Mouse (Mus musculus) neural tube, embryonic 14.5 days (tissue): ENCODE measurements at regions not wholly inside any gene's neighbourhood (a gene's known extent, or its start where the extent isn't known, plus 50 kb on each side); places are given as distances from the start of the nearest gene placed in this dataset. TPM values are rescaled to one million over a fixed set of nuclear protein-coding genes. Genes with fewer than 3 reads are reported as not detected.

Source experiments
- ATAC-seq: fragments of 200-750 bp; cut with Nextera tagmentation; 2 replicates; pipeline ENCODE4 v1.8.0; 2017; ENCODE audit warnings: low read depth, mild to moderate bottlenecking, moderate TSS enrichment, moderate library complexity
- H3K27ac ChIP-seq: fragments of 300-500 bp; sonication (generic); 2 replicates; pipeline ENCODE4 v1.5.1; 2014; ENCODE audit warnings: low read depth, mild to moderate bottlenecking, control low read depth, low read length, moderate library complexity, mixed read lengths
- H3K27me3 ChIP-seq: fragments of 300-500 bp; sonication (generic); 2 replicates; pipeline ENCODE4 v1.6.1; 2014; ENCODE audit warnings: low read length; ENCODE audit not compliant: control insufficient read depth, insufficient read depth
- H3K36me3 ChIP-seq: fragments of 300-500 bp; sonication (generic); 2 replicates; pipeline ENCODE4 v1.6.1; 2014; ENCODE audit warnings: low read length, mixed read lengths; ENCODE audit not compliant: control insufficient read depth, insufficient read depth
- H3K4me1 ChIP-seq: fragments of 300-500 bp; sonication (generic); 2 replicates; pipeline ENCODE4 v1.6.1; 2014; ENCODE audit warnings: low read length; ENCODE audit not compliant: control insufficient read depth, insufficient read depth
- H3K4me2 ChIP-seq: fragments of 300-500 bp; sonication (generic); 2 replicates; pipeline ENCODE4 v1.6.1; 2014; ENCODE audit warnings: mild to moderate bottlenecking, low read depth, low read length, control low read depth
- H3K4me3 ChIP-seq: fragments of 300-500 bp; sonication (generic); 2 replicates; pipeline ENCODE4 v1.5.1; 2014; ENCODE audit warnings: low read depth, low read length, control low read depth, mixed read lengths
- H3K9ac ChIP-seq: fragments of 300-500 bp; sonication (generic); replicated peaks from 2 replicates; pipeline ENCODE4 v1.6.1; 2014; ENCODE audit warnings: low read depth, mild to moderate bottlenecking, control low read depth, low read length, mixed read lengths
- H3K9me3 ChIP-seq: fragments of 300-500 bp; sonication (generic); 2 replicates; pipeline ENCODE4 v1.6.1; 2016; ENCODE audit warnings: low read length; ENCODE audit not compliant: control insufficient read depth
- WGBS: fragments of 180-500 bp; shearing (Covaris S2); extraction: QIAGEN DNeasy Blood & Tissue Kit; methylation state at CpG from one replicate; pipeline ENCODE4 v1.1.7; 2014; 5-methylcytosine and 5-hydroxymethylcytosine counted together
- microRNA-seq: library from miRNA; unstranded; fragments of <30 nt; microRNA quantifications from one replicate; pipeline ENCODE4, GENCODE M21; 2016

GRCm38 (mm10) chr5:64750406-64750805, 52.8 kb upstream of the Klf3 start:
- Histone ChIP-seq H3K9me3 (no peaks in the 10 kb centered on the region), H3K4me3 (no peak overlapping the region), H3K4me1 (no peaks in the 10 kb centered on the region), H3K27ac (no peak overlapping the region), H3K36me3 (no peaks in the 10 kb centered on the region), H3K9ac (no peak overlapping the region), H3K4me2 (no peak overlapping the region), H3K27me3 (no peaks in the 10 kb centered on the region)
- WGBS = 92% methylated on average over 3 of the region's 3 CpGs
- no peak for ATAC-seq

DNA sequence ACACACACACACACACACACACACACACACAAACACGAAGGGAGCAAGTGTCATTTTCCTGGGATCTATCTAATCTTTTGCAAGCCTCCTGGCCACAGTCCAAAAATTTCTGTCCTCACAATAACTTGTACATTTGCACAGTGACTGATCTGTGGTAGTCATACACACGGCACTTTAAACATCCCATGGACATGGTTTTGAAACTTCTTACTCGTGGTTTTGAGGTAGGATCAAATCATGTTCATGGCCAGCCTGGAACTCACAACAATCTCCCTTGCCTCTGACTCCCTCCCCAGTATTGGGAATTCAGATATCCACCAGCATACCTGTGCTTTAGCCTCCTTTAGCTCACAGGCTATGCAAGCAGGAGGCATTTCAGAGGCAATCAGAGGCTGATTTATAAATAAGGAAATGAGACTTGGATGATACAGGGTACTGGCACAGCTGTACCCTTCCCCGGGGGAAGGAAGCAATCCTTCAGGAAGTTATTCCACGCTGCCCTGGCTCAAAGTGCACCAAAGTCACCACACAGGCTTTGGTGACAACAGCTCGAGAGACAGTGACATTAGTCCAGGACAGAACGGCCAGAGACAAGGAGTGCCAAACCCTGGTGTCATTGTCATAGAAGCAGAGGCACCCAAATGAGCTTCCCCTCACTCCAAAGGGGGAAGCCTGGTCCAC, 52.1 kb upstream of the Klf3 start:
- no peak for ATAC-seq
- Histone ChIP-seq H3K27ac (no peak overlapping the region), H3K4me3 (no peak overlapping the region), H3K36me3 (no peaks in the 10 kb centered on the region), H3K9me3 (no peaks in the 10 kb centered on the region), H3K4me1 (no peaks in the 10 kb centered on the region), H3K9ac (no peak overlapping the region), H3K27me3 (no peaks in the 10 kb centered on the region), H3K4me2 (no peak overlapping the region)
- 66% methylated on average over 7 of the region's 7 CpGs for WGBS

- no peaks in the 10 kb centered on the region for H3K36me3 ChIP-seq
- H3K4me3 ChIP-seq = no peak overlapping the region
- 73% methylated on average over 7 of the region's 7 CpGs for WGBS
- H3K9ac ChIP-seq = no peak overlapping the region
- no peaks in the 10 kb centered on the region for H3K27me3 ChIP-seq
- no peaks in the 10 kb centered on the region for H3K4me1 ChIP-seq
- H3K4me2 ChIP-seq = no peak overlapping the region
- no peak for ATAC-seq
- no peak overlapping the region for H3K27ac ChIP-seq
- no peaks in the 10 kb centered on the region for H3K9me3 ChIP-seq
Observed at GRCm38 (mm10) chr5:64753142-64753750, 49.9 kb upstream of the Klf3 start.

Small RNA genes in the stretch of these regions (microRNA-seq; reads per million reads assigned to microRNA genes)
- gene Gm25306 = not detected
